Mouse (Mus musculus) lung, postnatal 0 days (tissue): ENCODE data around the gene Ptgr1.

Source experiments
- CTCF ChIP-seq: IDR thresholded peaks from 2 replicates; pipeline ENCODE4 v1.5.1; 2016; ENCODE audit warnings: antibody characterized with exemption, mild to moderate bottlenecking
- EP300 ChIP-seq: IDR thresholded peaks from 2 replicates; pipeline ENCODE4 v1.6.1; 2016; ENCODE audit warnings: antibody characterized with exemption, mild to moderate bottlenecking, control low read depth

DNA sequence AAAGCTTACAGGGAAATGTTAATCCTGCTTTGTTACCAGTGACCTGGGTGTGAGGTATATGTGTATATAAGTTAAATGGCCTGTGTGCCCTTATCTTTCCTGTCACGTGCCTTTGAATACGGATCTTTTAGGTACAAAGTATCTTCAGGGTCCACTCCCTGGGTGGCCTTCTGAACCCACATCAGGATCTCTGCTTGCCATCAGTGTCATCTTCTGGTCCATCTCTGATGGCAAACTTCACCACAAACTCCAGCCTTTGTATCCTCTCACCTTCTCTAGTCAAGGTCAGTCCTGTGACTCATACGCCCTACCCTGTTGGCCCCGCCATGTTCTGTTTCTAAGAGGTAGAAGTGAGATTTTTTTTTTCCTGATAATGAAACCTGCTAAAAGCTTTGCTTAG is 7.8 kb upstream of the Ptgr1 start, which contains the start of gene Dnajc25:
- no peak for TF ChIP-seq EP300
- TF ChIP-seq CTCF: no peak
